Mouse (Mus musculus) ES-Bruce4 (cell line): ENCODE results near the gene Bpifb3.
A peak's percentile ranks its signal among the peaks of the same experiment; 100 is the strongest.

Source experiments
- CTCF ChIP-seq: IDR thresholded peaks from one replicate; pipeline ENCODE4 v1.8.1; 2011; ENCODE audit warnings: low read depth, low read length
- POLR2A ChIP-seq: IDR thresholded peaks from one replicate; pipeline ENCODE4 v1.8.1; 2011; ENCODE audit warnings: low read length; ENCODE audit not compliant: insufficient read depth

DNA sequence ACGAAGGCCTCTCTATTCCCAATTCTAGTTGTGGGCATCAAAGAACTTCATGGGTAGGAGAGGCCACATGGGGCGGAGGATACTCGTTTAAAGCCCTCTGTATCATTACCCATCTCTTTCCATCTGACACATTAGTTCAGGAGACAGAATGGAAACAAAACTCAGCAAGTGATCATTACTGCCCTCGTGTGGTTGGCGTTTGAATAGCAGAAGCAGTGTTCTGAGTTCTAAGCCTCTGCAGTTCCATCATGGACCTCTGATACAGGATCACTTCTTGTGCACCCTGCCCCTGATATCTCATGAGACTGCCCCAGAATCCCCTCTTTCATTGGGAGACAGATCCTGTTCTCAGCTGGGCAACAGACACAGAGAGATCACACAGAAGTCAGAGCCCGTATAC is 34.9 kb downstream of the Bpifb3 start:
- TF ChIP-seq CTCF: peak; percentile 29
- no peak for TF ChIP-seq POLR2A
